Mouse (Mus musculus) lung, adult 2 months (tissue): ENCODE results near the gene Alk.

ENCODE experiments used
- CTCF ChIP-seq: fragments of 200-500 bp; IDR thresholded peaks from 2 replicates; pipeline ENCODE4 v1.5.1; 2011; ENCODE audit warnings: mild to moderate bottlenecking, low read length, control low read depth; ENCODE audit not compliant: insufficient read depth
- POLR2A ChIP-seq: fragments of 200-500 bp; IDR thresholded peaks from 2 replicates; pipeline ENCODE4 v1.6.1; 2011; ENCODE audit warnings: low read depth, mild to moderate bottlenecking, control low read depth, low read length, borderline replicate concordance; ENCODE audit errors: extremely low read depth

GRCm38 (mm10) chr17:72523006-72523405, 81.4 kb downstream of the Alk start:
- no peak for TF ChIP-seq CTCF
- TF ChIP-seq POLR2A: no peak
